Comparison of ENCODE assay signal across 19 mouse cellular contexts in the genomic region with DNA sequence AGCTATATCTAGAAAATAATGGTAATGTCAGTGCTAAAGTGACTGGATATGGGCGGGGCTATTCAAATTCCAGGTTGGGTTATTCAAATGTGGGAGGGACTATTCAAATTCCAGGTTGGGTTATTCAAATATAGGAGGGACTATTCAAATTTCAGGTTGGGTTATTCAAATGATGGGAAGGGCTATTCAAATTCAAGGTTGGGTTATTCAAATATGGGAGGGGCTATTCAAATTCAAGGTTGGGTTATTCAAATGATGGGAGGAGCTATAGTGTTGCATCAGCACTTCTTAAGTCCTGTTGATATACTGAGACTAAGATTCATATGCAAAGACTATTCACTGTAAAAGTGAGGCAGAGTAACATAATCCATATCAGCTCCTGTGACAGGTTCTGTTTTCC.
DNase-seq lines count a peak whose midpoint lies in the region; ATAC-seq and TF ChIP-seq lines count a peak whose summit lies in the region.
"Had no signal": no experiment of that assay in that cellular context is flagged by ENCODE, and none has a peak within 500 bp of the region (broad histone marks: within the 10 kb centered on the region; RNA-seq: fewer than 3 reads in every experiment).

No protein-coding gene starts in this region.

- no peaks in the 10 kb centered on the region for H3K27me3 ChIP-seq in lung, postnatal 0 days (replicated peaks; ENCODE audit: insufficient read depth, low read length)
- no peaks in the 10 kb centered on the region for H3K27me3 ChIP-seq in stomach, embryonic 15.5 days (replicated peaks)
- H3K27me3 ChIP-seq: limb, embryonic 12.5 days; midbrain, embryonic 12.5 days had no signal

- H3K4me3 ChIP-seq in lung, postnatal 0 days (ENCODE audit: low read depth, low read length), result no peak overlapping the region
- H3K4me3 ChIP-seq in stomach, embryonic 15.5 days (replicated peaks), result no peak overlapping the region
- H3K4me3 ChIP-seq: gastrocnemius, adult 2 months; heart, adult 2 months; left cerebral cortex, adult 2 months; limb, embryonic 12.5 days; midbrain, embryonic 12.5 days; myocyte had no signal

- no peaks in the 10 kb centered on the region for H3K36me3 ChIP-seq in lung, postnatal 0 days (ENCODE audit: insufficient read depth, low read length)
- no peaks in the 10 kb centered on the region for H3K36me3 ChIP-seq in stomach, embryonic 15.5 days
- H3K36me3 ChIP-seq: limb, embryonic 12.5 days; midbrain, embryonic 12.5 days had no signal

- no peak for TF ChIP-seq EP300 in lung, postnatal 0 days (IDR thresholded peaks at IDR 0.05)

- no peak for ATAC-seq in lung, postnatal 0 days
- 0 out of 2 replicates have a peak, but pooled peaks have one; percentile 31 for ATAC-seq in stomach, embryonic 15.5 days (ENCODE audit: insufficient read depth, low FRiP score, low read depth)
- ATAC-seq: forebrain, postnatal 0 days; hindbrain, embryonic 16.5 days had no signal

- H3K4me2 ChIP-seq in lung, postnatal 0 days (replicated peaks; ENCODE audit: low read depth, low read length), result no peak overlapping the region
- H3K4me2 ChIP-seq in stomach, embryonic 15.5 days, result no peak overlapping the region
- H3K4me2 ChIP-seq: limb, embryonic 12.5 days; midbrain, embryonic 12.5 days had no signal

- WGBS in lung, postnatal 0 days, result 44% methylated on average over 1 of the region's 1 CpGs
- WGBS in stomach, embryonic 15.5 days, result 37% methylated on average over 1 of the region's 1 CpGs

- TF ChIP-seq CTCF in lung, postnatal 0 days (IDR thresholded peaks at IDR 0.05), result no peak

- no peak overlapping the region for H3K9ac ChIP-seq in lung, postnatal 0 days (replicated peaks; ENCODE audit: low read depth)
- no peak overlapping the region for H3K9ac ChIP-seq in stomach, embryonic 15.5 days
- H3K9ac ChIP-seq: forebrain, postnatal 0 days; limb, embryonic 12.5 days; midbrain, embryonic 12.5 days had no signal

- peak; percentile 54 for DNase-seq in lung, postnatal 0 days (ENCODE audit: low spot score)
- DNase-seq in lung, postnatal 36 days, result no peak
- peak; percentile 42 for DNase-seq in MN1 (ENCODE audit: low spot score)
- DNase-seq in induced T-regulatory cell, adult 2 months (ENCODE audit: low read depth), result peak; percentile 21
- no peak for DNase-seq in embryo, embryonic 11 days
- no peak for DNase-seq in kidney, postnatal 36 days
- DNase-seq in cerebellum, postnatal 4 days (ENCODE audit: low spot score in 2 of 2), result no peak
- DNase-seq: adrenal gland, adult 8-10 months; cerebellum, postnatal 25 days; forebrain, postnatal 0 days; gastrocnemius, adult 2 months; heart, adult 2 months; kidney, adult 9 months had no signal

- no peaks in the 10 kb centered on the region for H3K4me1 ChIP-seq in lung, postnatal 0 days (ENCODE audit: insufficient read depth, low read depth, low read length)
- H3K4me1 ChIP-seq in stomach, embryonic 15.5 days, result no peaks in the 10 kb centered on the region
- H3K4me1 ChIP-seq: limb, embryonic 12.5 days had no signal

- H3K9me3 ChIP-seq in lung, postnatal 0 days (ENCODE audit: low read length), result no peaks in the 10 kb centered on the region
- H3K9me3 ChIP-seq in stomach, embryonic 15.5 days, result no peaks in the 10 kb centered on the region
- H3K9me3 ChIP-seq: limb, embryonic 12.5 days; midbrain, embryonic 12.5 days had no signal

- H3K27ac ChIP-seq in lung, postnatal 0 days (ENCODE audit: low read length), result no peak overlapping the region
- no peak overlapping the region for H3K27ac ChIP-seq in stomach, embryonic 15.5 days
- H3K27ac ChIP-seq: gastrocnemius, adult 2 months; heart, adult 2 months; left cerebral cortex, adult 2 months; limb, embryonic 12.5 days; midbrain, embryonic 12.5 days had no signal

Comparison
In these comparisons a context has a peak if more than half of its experiments do, and no peak if none do; other contexts are left out.
1. DNase-seq: peak in lung, postnatal 0 days (single experiment), MN1 (single experiment) and induced T-regulatory cell, adult 2 months (single experiment); none in lung, postnatal 36 days (single experiment), embryo, embryonic 11 days (single experiment), kidney, postnatal 36 days (0 of 2) and cerebellum, postnatal 4 days (0 of 2).